Mouse (Mus musculus) midbrain, embryonic 16.5 days (tissue): ENCODE measurements around the gene Hhex. TPM values are rescaled to one million over a fixed set of nuclear protein-coding genes. Genes with fewer than 3 reads are reported as not detected.

Source experiments
- ATAC-seq: fragments of 200-750 bp; cut with Nextera tagmentation; 2 replicates; pipeline ENCODE4 v1.8.0; 2017; ENCODE audit warnings: moderate TSS enrichment
- H3K27ac ChIP-seq: fragments of 300-500 bp; sonication (generic); 2 replicates; pipeline ENCODE4 v1.5.1; 2014; ENCODE audit warnings: mild to moderate bottlenecking, low read length, mixed read lengths
- H3K27me3 ChIP-seq: fragments of 300-500 bp; sonication (generic); 2 replicates; pipeline ENCODE4 v1.6.1; 2014; ENCODE audit warnings: low read depth, low read length, mixed read lengths; ENCODE audit not compliant: control insufficient read depth, insufficient read depth
- H3K36me3 ChIP-seq: fragments of 300-500 bp; sonication (generic); 2 replicates; pipeline ENCODE4 v1.6.1; 2014; ENCODE audit warnings: mild to moderate bottlenecking, low read length, moderate library complexity, mixed read lengths; ENCODE audit not compliant: control insufficient read depth, insufficient read depth
- H3K4me1 ChIP-seq: fragments of 300-500 bp; sonication (generic); 2 replicates; pipeline ENCODE4 v1.6.1; 2014; ENCODE audit warnings: mild to moderate bottlenecking, low read length, mixed read lengths; ENCODE audit not compliant: control insufficient read depth, insufficient read depth
- H3K4me2 ChIP-seq: fragments of 300-500 bp; sonication (generic); 2 replicates; pipeline ENCODE4 v1.6.1; 2014; ENCODE audit warnings: mild to moderate bottlenecking, low read length, mixed read lengths
- H3K4me3 ChIP-seq: fragments of 300-500 bp; sonication (generic); 2 replicates; pipeline ENCODE4 v1.5.1; 2014; ENCODE audit warnings: low read depth, mild to moderate bottlenecking, low read length, moderate library complexity, mixed read lengths
- H3K9ac ChIP-seq: fragments of 300-500 bp; sonication (generic); 2 replicates; pipeline ENCODE4 v1.6.1; 2014; ENCODE audit warnings: low read depth, low read length, mixed read lengths
- H3K9me3 ChIP-seq: fragments of 300-500 bp; sonication (generic); replicated peaks from 2 replicates; pipeline ENCODE4 v1.6.1; 2014; ENCODE audit warnings: mild to moderate bottlenecking, low read length, mixed read lengths; ENCODE audit not compliant: control insufficient read depth, poor library complexity, severe bottlenecking
- WGBS: fragments of 180-500 bp; shearing (Covaris S2); extraction: QIAGEN DNeasy Blood & Tissue Kit; methylation state at CpG from one replicate; pipeline ENCODE4 v1.1.7; 2014; 5-methylcytosine and 5-hydroxymethylcytosine counted together
- polyA plus RNA-seq: library from polyadenylated mRNA; unstranded; fragments of >200 nt; fragmentation: Nextera tagmentation; extraction: Ambion mirVana; gene quantifications from 2 replicates; pipeline ENCODE4 v1.2.1, GENCODE M21; 2015

Hhex gene
- polyA plus RNA-seq, 1 experiment from 2014 or later: 4.6 TPM

- no peak for ATAC-seq
- Histone ChIP-seq H3K4me3 (no peak overlapping the region), H3K36me3 (no peaks in the 10 kb centered on the region), H3K4me2 (no peak overlapping the region), H3K9me3 (no peaks in the 10 kb centered on the region), H3K9ac (no peak overlapping the region), H3K4me1 (0 out of 2 replicates have a peak, but pooled peaks cover 2% of the 10 kb centered on the region), H3K27ac (no peak overlapping the region), H3K27me3 (no peaks in the 10 kb centered on the region)
- 53% methylated on average over 6 of the region's 6 CpGs for WGBS
Measured at GRCm38 (mm10) chr19:37468841-37469566, 34.4 kb downstream of the Hhex start.

- H3K4me3 ChIP-seq: no peak overlapping the region
- H3K4me1 ChIP-seq: 0 out of 2 replicates have a peak, but pooled peaks cover 2% of the 10 kb centered on the region
- WGBS: 82% methylated on average over 4 of the region's 4 CpGs
- no peak overlapping the region for H3K27ac ChIP-seq
- no peaks in the 10 kb centered on the region for H3K27me3 ChIP-seq
- H3K4me2 ChIP-seq: no peak overlapping the region
- no peaks in the 10 kb centered on the region for H3K36me3 ChIP-seq
- no peaks in the 10 kb centered on the region for H3K9me3 ChIP-seq
- no peak overlapping the region for H3K9ac ChIP-seq
- no peak for ATAC-seq
Measured at GRCm38 (mm10) chr19:37471680-37472079, 37.1 kb downstream of the Hhex start.

- H3K36me3 ChIP-seq: no peaks in the 10 kb centered on the region
- ATAC-seq: no peak
- 92% methylated on average over 3 of the region's 3 CpGs for WGBS
Measured at GRCm38 (mm10) chr19:37472589-37472988, 38.0 kb downstream of the Hhex start.

GRCm38 (mm10) chr19:37481704-37482103 is 47.1 kb downstream of the Hhex start:
- no peaks in the 10 kb centered on the region for H3K9me3 ChIP-seq
- 90% methylated on average over 8 of the region's 8 CpGs for WGBS
- no peaks in the 10 kb centered on the region for H3K36me3 ChIP-seq
- no peaks in the 10 kb centered on the region for H3K4me1 ChIP-seq
- no peak for ATAC-seq
- no peak overlapping the region for H3K4me3 ChIP-seq
- H3K9ac ChIP-seq: no peak overlapping the region
- H3K27ac ChIP-seq: no peak overlapping the region
- no peak overlapping the region for H3K4me2 ChIP-seq
- H3K27me3 ChIP-seq: no peaks in the 10 kb centered on the region

More at GRCm38 (mm10) chr19:37472589-37472988, 38.0 kb downstream of the Hhex start:
- Histone ChIP-seq H3K4me1 (0 out of 2 replicates have a peak, but pooled peaks cover 2% of the 10 kb centered on the region), H3K4me2 (no peak overlapping the region), H3K27ac (no peak overlapping the region), H3K27me3 (no peaks in the 10 kb centered on the region), H3K9me3 (no peaks in the 10 kb centered on the region), H3K4me3 (no peak overlapping the region), H3K9ac (no peak overlapping the region)

GRCm38 (mm10) chr19:37482556-37483187 is 48.1 kb downstream of the Hhex start:
- WGBS: 87% methylated on average over 14 of the region's 14 CpGs
- no peak overlapping the region for H3K4me2 ChIP-seq
- no peak overlapping the region for H3K9ac ChIP-seq
- no peaks in the 10 kb centered on the region for H3K36me3 ChIP-seq
- H3K4me1 ChIP-seq: no peaks in the 10 kb centered on the region
- H3K9me3 ChIP-seq: no peaks in the 10 kb centered on the region
- no peak overlapping the region for H3K4me3 ChIP-seq
- H3K27me3 ChIP-seq: no peaks in the 10 kb centered on the region
- ATAC-seq: no peak
- H3K27ac ChIP-seq: no peak overlapping the region

DNA sequence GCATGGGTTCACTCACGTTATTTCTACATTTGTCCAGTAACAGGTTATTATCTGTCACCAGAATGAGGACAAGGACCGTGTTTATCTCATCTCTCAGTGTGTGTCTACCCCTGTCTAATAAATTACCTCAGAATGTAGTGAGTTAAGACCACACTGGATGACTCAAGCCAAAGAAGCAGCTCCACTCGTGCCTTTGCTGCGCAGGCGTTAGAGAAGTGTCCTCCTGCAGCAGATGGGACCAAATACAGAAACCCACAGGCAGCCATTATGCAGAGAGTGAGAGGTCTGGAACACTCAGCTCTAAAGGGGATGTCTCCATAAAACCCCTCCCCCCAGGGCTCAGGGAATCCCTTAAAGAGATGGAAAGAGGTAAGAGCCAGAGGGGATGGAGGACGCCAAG is 50.2 kb downstream of the Hhex start:
- no peak overlapping the region for H3K9ac ChIP-seq
- WGBS: 90% methylated on average over 6 of the region's 6 CpGs
- no peaks in the 10 kb centered on the region for H3K27me3 ChIP-seq
- no peak overlapping the region for H3K4me2 ChIP-seq
- no peaks in the 10 kb centered on the region for H3K9me3 ChIP-seq
- ATAC-seq: no peak
- H3K4me1 ChIP-seq: no peaks in the 10 kb centered on the region
- no peak overlapping the region for H3K27ac ChIP-seq
- no peak overlapping the region for H3K4me3 ChIP-seq
- no peaks in the 10 kb centered on the region for H3K36me3 ChIP-seq

DNA sequence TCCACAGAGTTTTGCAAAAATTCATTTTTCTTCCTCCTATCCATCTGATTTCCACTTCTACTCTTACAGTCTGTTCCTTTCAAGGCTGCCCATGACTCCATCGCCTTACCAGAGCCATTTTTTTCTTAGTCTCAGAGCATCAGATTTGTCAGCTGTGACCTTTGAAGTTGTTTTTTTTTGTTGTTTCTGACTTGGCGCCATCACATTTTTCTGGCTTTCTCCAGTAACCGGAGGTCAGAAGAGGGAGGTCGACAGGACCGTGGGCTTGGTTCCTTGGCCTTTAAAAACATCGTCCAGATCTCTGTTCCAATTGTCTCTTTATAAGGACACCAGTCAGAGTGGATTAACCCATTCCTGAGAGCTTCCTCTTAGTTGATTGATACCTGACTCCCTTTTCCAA is 52.2 kb downstream of the Hhex start:
- H3K9me3 ChIP-seq: no peaks in the 10 kb centered on the region
- 85% methylated on average over 6 of the region's 6 CpGs for WGBS
- H3K27ac ChIP-seq: no peak overlapping the region
- H3K4me3 ChIP-seq: no peak overlapping the region
- no peaks in the 10 kb centered on the region for H3K4me1 ChIP-seq
- no peaks in the 10 kb centered on the region for H3K27me3 ChIP-seq
- H3K9ac ChIP-seq: no peak overlapping the region
- H3K36me3 ChIP-seq: no peaks in the 10 kb centered on the region
- no peak for ATAC-seq
- H3K4me2 ChIP-seq: no peak overlapping the region

GRCm38 (mm10) chr19:37487811-37488475 is 53.3 kb downstream of the Hhex start:
- H3K27me3 ChIP-seq: no peaks in the 10 kb centered on the region
- H3K9me3 ChIP-seq: no peaks in the 10 kb centered on the region
- H3K4me3 ChIP-seq: no peak overlapping the region
- no peak for ATAC-seq
- no peak overlapping the region for H3K27ac ChIP-seq
- H3K4me1 ChIP-seq: no peaks in the 10 kb centered on the region
- no peaks in the 10 kb centered on the region for H3K36me3 ChIP-seq
- WGBS: 88% methylated on average over 5 of the region's 5 CpGs
- H3K9ac ChIP-seq: no peak overlapping the region
- H3K4me2 ChIP-seq: no peak overlapping the region
